Mouse (Mus musculus) layer of hippocampus, adult 9-10 months (tissue): ENCODE results near the gene Gxylt2.

Experiments
- DNase-seq: peaks from one replicate; pipeline ENCODE4 v3.0.0; 2022; ENCODE audit warnings: low spot score

The Gxylt2 gene

DNA sequence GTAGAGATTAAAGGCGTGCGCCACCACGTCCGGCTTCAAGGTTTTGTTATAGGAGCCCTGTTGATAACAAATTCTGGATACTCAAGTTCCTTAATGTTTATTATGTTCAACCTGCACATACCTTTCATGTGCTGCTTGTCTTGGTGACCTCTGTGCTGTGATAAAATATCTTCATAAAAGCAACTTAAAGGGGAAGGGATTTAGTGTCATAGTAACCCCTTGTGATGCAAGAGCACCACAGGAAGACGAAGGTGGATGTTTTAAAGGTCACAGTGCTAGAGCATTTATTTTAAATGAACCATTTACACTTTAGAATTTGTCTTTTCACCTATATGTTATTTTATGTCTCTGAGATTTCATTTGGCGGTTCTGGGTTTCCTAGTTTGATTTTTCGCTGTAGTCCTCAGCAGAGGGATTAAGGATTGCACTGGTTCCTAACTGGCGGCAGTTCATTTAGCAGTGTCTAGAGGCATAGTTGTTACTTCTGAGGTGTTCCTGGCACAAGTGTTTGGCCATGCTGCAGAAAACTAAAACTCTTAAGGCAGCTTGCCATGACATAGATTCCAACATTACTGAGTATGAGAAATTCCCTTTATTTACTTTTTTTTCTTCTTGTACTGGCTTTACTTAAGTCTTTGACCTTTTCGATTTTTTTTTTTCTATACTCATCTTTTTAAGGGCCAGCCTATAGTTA is 144.3 kb downstream of the Gxylt2 start:
- DNase-seq: no peak

DNA sequence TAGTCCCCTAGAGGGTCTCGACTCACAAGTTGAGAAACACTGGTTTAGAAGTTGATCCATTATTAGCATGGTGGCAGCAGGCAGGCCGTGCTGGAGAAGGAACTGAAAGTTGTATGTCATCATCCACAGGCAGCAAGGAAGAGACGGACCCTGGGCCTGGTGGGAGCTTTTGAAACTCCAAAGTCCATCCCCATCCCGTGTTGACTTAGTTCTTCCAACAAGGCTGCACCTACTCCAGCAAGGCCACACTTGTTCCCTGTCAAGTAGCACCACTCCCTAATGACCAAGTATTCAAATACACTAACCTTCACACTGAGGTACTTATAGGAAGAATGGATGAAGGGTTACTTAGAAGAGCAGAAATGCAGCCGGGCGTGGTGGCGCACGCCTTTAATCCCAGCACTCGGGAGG is 146.1 kb downstream of the Gxylt2 start:
- no peak for DNase-seq

DNA sequence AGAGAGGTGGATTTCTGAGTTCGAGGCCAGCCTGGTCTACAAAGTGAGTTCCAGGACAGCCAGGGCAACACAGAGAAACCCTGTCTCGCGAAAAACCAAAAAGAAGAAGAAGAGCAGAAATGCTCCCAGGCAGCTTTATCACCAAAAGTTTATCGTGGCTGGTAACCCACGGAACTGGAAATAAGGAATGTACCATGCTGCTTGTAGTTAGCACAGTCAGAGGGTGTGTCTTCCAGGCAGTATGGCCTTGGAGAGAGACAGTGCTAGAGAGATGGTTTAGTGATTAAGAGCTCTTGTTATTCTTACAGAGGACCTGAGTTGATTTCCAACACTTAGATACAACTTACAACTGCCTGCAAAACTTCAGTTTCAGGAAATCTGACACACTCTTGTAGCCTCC is 146.5 kb downstream of the Gxylt2 start:
- no peak for DNase-seq
